Mouse (Mus musculus): ENCODE measurements around the gene Gm32717. TPM values are rescaled to one million over a fixed set of nuclear protein-coding genes. Genes with fewer than 3 reads are reported as not detected.
"Not testable (repeated sequence)": the region's sequence is repeated elsewhere in the genome, so short reads cannot be mapped to it uniquely, and the experiment has no call there.

The Gm32717 gene
- polyA plus RNA-seq (2016; fragmentation: Nextera tagmentation; extraction: Ambion mirVana): 0.10 and 0.14 TPM in 2 replicates

GRCm38 (mm10) chr10:118240680-118241079, at the start of gene Gm32717:
TSS of gene Gm32717 (minus strand) at chr10:118240780.
- H3K36me3 ChIP-seq; H3K4me2 ChIP-seq; H3K9me3 ChIP-seq; H3K4me1 ChIP-seq (replicated peaks); H3K27ac ChIP-seq; ATAC-seq (ENCODE audit: insufficient number of reproducible peaks, insufficient read depth, low FRiP score, low TSS enrichment, low read depth); H3K9ac ChIP-seq (replicated peaks); H3K27me3 ChIP-seq; H3K4me3 ChIP-seq (replicated peaks): not testable (repeated sequence)
- no CpG with 5 or more reads among the region's 13 CpGs for WGBS

DNA sequence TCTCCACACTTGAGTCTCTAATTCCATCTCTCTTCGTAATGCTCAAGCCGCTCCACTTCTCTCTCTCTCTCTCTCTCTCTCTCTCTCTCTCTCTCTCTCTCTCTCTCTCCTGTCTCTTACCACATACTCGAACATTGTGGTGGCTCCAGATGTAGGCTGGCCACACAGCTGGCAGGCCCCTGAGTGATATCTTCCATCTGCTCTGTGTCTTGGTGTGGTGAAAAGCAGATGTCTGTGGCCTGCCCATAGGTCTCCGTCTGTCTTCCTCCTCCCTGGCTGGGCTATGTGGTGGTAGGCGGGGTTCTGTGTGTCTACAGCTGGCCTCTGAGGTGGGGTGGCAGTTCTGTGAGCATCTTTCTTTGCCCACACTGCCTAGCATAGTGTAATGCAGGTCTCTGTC, 42.4 kb upstream of the Gm32717 start:
- H3K36me3 ChIP-seq; H3K4me2 ChIP-seq; H3K9ac ChIP-seq (replicated peaks); H3K4me1 ChIP-seq (replicated peaks); H3K27me3 ChIP-seq; H3K9me3 ChIP-seq; H3K27ac ChIP-seq; ATAC-seq (ENCODE audit: insufficient number of reproducible peaks, insufficient read depth, low FRiP score, low TSS enrichment, low read depth); H3K4me3 ChIP-seq (replicated peaks): not testable (repeated sequence)
- WGBS: 83% methylated on average over 3 of the region's 5 CpGs

GRCm38 (mm10) chr10:118282565-118282964, 42.0 kb upstream of the Gm32717 start:
- 71% methylated on average over 7 of the region's 7 CpGs for WGBS
- not testable (repeated sequence) for ATAC-seq (ENCODE audit: insufficient number of reproducible peaks, insufficient read depth, low FRiP score, low TSS enrichment, low read depth)

DNA sequence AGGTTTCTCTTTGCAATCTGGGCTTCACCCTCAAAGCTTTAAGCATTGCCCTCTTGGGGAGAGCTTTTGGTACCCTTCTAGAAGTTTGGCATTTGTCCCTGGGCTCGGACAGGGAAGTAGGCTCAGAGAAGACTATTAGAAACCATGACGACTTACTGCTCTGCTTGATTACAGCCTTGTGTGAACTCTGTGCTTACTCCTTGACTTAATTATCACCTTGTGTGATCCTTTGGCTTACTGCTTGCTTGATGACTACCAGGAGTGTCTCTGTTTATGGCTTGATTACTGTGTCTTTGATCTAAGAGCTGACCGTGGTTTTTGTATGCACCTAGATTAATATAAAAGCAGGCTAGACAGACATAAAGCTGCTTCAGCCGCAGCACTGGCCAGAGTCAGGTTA, 37.5 kb upstream of the Gm32717 start:
- not testable (repeated sequence) for H3K27me3 ChIP-seq; H3K4me2 ChIP-seq; H3K4me3 ChIP-seq (replicated peaks); H3K4me1 ChIP-seq (replicated peaks); H3K9me3 ChIP-seq; H3K27ac ChIP-seq; ATAC-seq (ENCODE audit: insufficient number of reproducible peaks, insufficient read depth, low FRiP score, low TSS enrichment, low read depth); H3K36me3 ChIP-seq; H3K9ac ChIP-seq (replicated peaks)
- WGBS: no CpG with 5 or more reads among the region's 4 CpGs

More at GRCm38 (mm10) chr10:118282565-118282964, 42.0 kb upstream of the Gm32717 start:
- not testable (repeated sequence) for H3K4me2 ChIP-seq; H3K27ac ChIP-seq; H3K36me3 ChIP-seq; H3K9ac ChIP-seq (replicated peaks); H3K4me3 ChIP-seq (replicated peaks); H3K27me3 ChIP-seq; H3K9me3 ChIP-seq; H3K4me1 ChIP-seq (replicated peaks)

- not testable (repeated sequence) for H3K9ac ChIP-seq (replicated peaks); H3K4me2 ChIP-seq; H3K27ac ChIP-seq; ATAC-seq (ENCODE audit: insufficient number of reproducible peaks, insufficient read depth, low FRiP score, low TSS enrichment, low read depth); H3K36me3 ChIP-seq; H3K4me1 ChIP-seq (replicated peaks); H3K27me3 ChIP-seq; H3K9me3 ChIP-seq; H3K4me3 ChIP-seq (replicated peaks)
- WGBS: 100% methylated on average over 1 of the region's 2 CpGs
These were observed 30.8 kb upstream of the Gm32717 start for GRCm38 (mm10) chr10:118271416-118271815.

DNA sequence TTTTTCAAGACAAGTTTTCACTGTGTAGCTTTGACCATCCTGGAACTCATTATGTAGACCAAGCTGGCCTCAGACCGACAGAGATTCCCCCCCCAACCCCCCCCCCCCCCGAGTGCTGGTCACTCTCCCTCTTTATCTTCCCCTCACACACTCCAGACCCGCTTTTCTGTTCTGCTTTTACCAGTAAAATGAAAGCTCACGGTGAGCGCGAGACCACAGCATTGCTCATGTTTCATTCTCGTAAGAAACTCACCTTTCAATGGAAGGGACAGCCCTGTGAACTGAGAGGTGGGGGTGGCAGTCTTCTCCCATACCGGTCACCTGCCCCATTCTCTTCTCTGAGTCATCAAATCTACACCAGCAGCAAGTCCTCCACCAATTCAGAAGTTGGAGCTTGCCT, 28.2 kb upstream of the Gm32717 start:
- H3K4me2 ChIP-seq; H3K27ac ChIP-seq; H3K9ac ChIP-seq (replicated peaks); H3K4me1 ChIP-seq (replicated peaks); H3K36me3 ChIP-seq; ATAC-seq (ENCODE audit: insufficient number of reproducible peaks, insufficient read depth, low FRiP score, low TSS enrichment, low read depth); H3K4me3 ChIP-seq (replicated peaks); H3K9me3 ChIP-seq; H3K27me3 ChIP-seq: not testable (repeated sequence)
- WGBS: 40% methylated on average over 1 of the region's 8 CpGs

DNA sequence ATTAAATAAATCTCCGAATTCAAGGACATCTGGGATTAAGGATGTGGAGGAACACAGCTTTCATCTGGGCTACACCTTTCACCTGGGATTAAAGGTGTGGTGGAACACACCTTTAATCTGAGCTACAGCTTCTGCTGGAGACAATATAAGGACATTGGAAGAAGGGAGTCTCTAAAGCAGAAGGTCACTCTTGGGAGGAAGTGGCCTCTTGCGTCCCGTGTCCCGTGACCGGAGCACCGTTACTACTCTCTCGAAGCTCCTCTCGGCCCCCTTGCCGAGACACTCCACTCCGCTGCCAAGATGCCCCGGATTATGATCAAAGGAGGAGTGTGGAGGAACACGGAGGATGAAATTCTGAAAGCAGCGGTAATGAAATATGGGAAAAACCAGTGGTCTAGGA, 17.8 kb upstream of the Gm32717 start, which contains the start of gene Gm32802:
Gene Gm32802 (plus strand): TSS at position 301 of the 400 bp plus-strand sequence.
- H3K27ac ChIP-seq; H3K27me3 ChIP-seq; ATAC-seq (ENCODE audit: insufficient number of reproducible peaks, insufficient read depth, low FRiP score, low TSS enrichment, low read depth); H3K9ac ChIP-seq (replicated peaks); H3K9me3 ChIP-seq; H3K36me3 ChIP-seq; H3K4me3 ChIP-seq (replicated peaks); H3K4me2 ChIP-seq; H3K4me1 ChIP-seq (replicated peaks): not testable (repeated sequence)
- WGBS: no CpG with 5 or more reads among the region's 13 CpGs

- Histone ChIP-seq H3K4me3 (replicated peaks) (no peak overlapping the region), H3K36me3 (no peaks in the 10 kb centered on the region), H3K27me3 (no peaks in the 10 kb centered on the region), H3K9me3 (no peaks in the 10 kb centered on the region), H3K4me1 (replicated peaks) (no peaks in the 10 kb centered on the region), H3K4me2 (peak overlapping the region; percentile 29), H3K9ac (replicated peaks) (no peak overlapping the region), H3K27ac (no peak overlapping the region)
- 36% methylated on average over 10 of the region's 10 CpGs for WGBS
- ATAC-seq (ENCODE audit: insufficient number of reproducible peaks, insufficient read depth, low FRiP score, low TSS enrichment, low read depth): peak; percentile 82
These were observed 10.3 kb upstream of the Gm32717 start for GRCm38 (mm10) chr10:118250852-118251295.

GRCm38 (mm10) chr10:118249006-118249595, 8.5 kb upstream of the Gm32717 start:
- H3K4me1 ChIP-seq (replicated peaks); H3K27me3 ChIP-seq; H3K9ac ChIP-seq (replicated peaks); H3K36me3 ChIP-seq; ATAC-seq (ENCODE audit: insufficient number of reproducible peaks, insufficient read depth, low FRiP score, low TSS enrichment, low read depth); H3K4me3 ChIP-seq (replicated peaks); H3K4me2 ChIP-seq; H3K9me3 ChIP-seq; H3K27ac ChIP-seq: not testable (repeated sequence)
- WGBS: 85% methylated on average over 11 of the region's 11 CpGs

DNA sequence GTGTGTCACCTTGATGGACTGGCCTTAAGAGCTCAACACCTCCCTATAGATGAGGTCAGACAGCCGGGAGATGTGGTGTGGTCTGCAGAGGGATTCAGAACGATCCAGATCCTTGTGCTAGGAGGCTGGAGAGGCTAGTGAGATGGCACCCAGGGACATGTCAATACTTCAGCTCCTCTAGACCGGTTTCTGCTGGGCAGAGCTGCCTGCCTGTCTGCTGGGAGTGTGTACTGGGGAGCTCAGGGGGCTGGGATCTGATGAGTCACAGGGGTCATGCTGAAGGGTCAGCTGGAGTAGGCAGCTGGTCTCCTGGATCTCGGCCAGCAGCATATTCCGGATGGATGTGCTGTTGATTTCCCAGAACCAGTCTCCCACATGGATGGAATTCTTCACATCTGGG, 8.0 kb downstream of the Gm32717 start:
- H3K9ac ChIP-seq (replicated peaks); ATAC-seq (ENCODE audit: insufficient number of reproducible peaks, insufficient read depth, low FRiP score, low TSS enrichment, low read depth); H3K4me1 ChIP-seq (replicated peaks); H3K9me3 ChIP-seq; H3K4me3 ChIP-seq (replicated peaks); H3K27ac ChIP-seq; H3K36me3 ChIP-seq; H3K4me2 ChIP-seq; H3K27me3 ChIP-seq: not testable (repeated sequence)
- WGBS: no CpG with 5 or more reads among the region's 5 CpGs

GRCm38 (mm10) chr10:118227629-118228028, 13.0 kb downstream of the Gm32717 start:
- H3K4me1 ChIP-seq (replicated peaks); H3K36me3 ChIP-seq; H3K27ac ChIP-seq; H3K27me3 ChIP-seq; H3K9me3 ChIP-seq; H3K4me2 ChIP-seq; H3K4me3 ChIP-seq (replicated peaks); ATAC-seq (ENCODE audit: insufficient number of reproducible peaks, insufficient read depth, low FRiP score, low TSS enrichment, low read depth); H3K9ac ChIP-seq (replicated peaks): not testable (repeated sequence)
- no CpG with 5 or more reads among the region's 2 CpGs for WGBS

- WGBS: 88% methylated on average over 2 of the region's 4 CpGs
- not testable (repeated sequence) for ATAC-seq (ENCODE audit: insufficient number of reproducible peaks, insufficient read depth, low FRiP score, low TSS enrichment, low read depth); H3K4me1 ChIP-seq (replicated peaks); H3K9ac ChIP-seq (replicated peaks); H3K27me3 ChIP-seq; H3K9me3 ChIP-seq; H3K4me3 ChIP-seq (replicated peaks); H3K36me3 ChIP-seq; H3K27ac ChIP-seq; H3K4me2 ChIP-seq
These were observed 24.7 kb downstream of the Gm32717 start for GRCm38 (mm10) chr10:118215719-118216393.
